Mouse (Mus musculus) testis, postnatal 10 days (tissue): ENCODE data around the gene Snta1.

Experiments used
- DNase-seq: peaks from one replicate; pipeline ENCODE4 v3.0.0; 2021; ENCODE audit warnings: low spot score

Snta1 gene

GRCm38 (mm10) chr2:154420942-154421731 lies 13.2 kb upstream of the Snta1 start:
- DNase-seq: no peak

- no peak for DNase-seq
These were observed 12.0 kb upstream of the Snta1 start for GRCm38 (mm10) chr2:154419631-154420515.

- no peak for DNase-seq
These were observed 10.1 kb upstream of the Snta1 start for GRCm38 (mm10) chr2:154418001-154418400.

GRCm38 (mm10) chr2:154417107-154417506 lies 9.2 kb upstream of the Snta1 start:
- peak; percentile 94 for DNase-seq

- no peak for DNase-seq
These were observed 4.2 kb upstream of the Snta1 start for GRCm38 (mm10) chr2:154412018-154412666.

GRCm38 (mm10) chr2:154410355-154410754 lies 2.5 kb upstream of the Snta1 start:
- no peak for DNase-seq

GRCm38 (mm10) chr2:154407063-154407642 lies 746 bp downstream of the Snta1 start:
- peak; percentile 47 for DNase-seq

- no peak for DNase-seq
These were observed 2.4 kb downstream of the Snta1 start for GRCm38 (mm10) chr2:154405447-154405994.

- DNase-seq: peak; percentile 48
These were observed 5.1 kb downstream of the Snta1 start for GRCm38 (mm10) chr2:154402811-154403210.

- no peak for DNase-seq
These were observed 5.9 kb downstream of the Snta1 start for GRCm38 (mm10) chr2:154401976-154402375.

- no peak for DNase-seq
These were observed 8.6 kb downstream of the Snta1 start for GRCm38 (mm10) chr2:154399325-154399724.

- no peak for DNase-seq
These were observed 9.6 kb downstream of the Snta1 start for GRCm38 (mm10) chr2:154398267-154398666.

GRCm38 (mm10) chr2:154396529-154396928 lies 11.4 kb downstream of the Snta1 start:
- no peak for DNase-seq

GRCm38 (mm10) chr2:154394602-154395001 lies 13.3 kb downstream of the Snta1 start:
- DNase-seq: no peak

GRCm38 (mm10) chr2:154390180-154390964 lies 17.5 kb downstream of the Snta1 start:
- DNase-seq: peak; percentile 88

GRCm38 (mm10) chr2:154379103-154379502 lies 28.8 kb downstream of the Snta1 start:
- DNase-seq: no peak

GRCm38 (mm10) chr2:154374807-154375601 lies 32.9 kb downstream of the Snta1 start:
- no peak for DNase-seq

- peak; percentile 83 for DNase-seq
These were observed 33.8 kb downstream of the Snta1 start for GRCm38 (mm10) chr2:154373961-154374632.

GRCm38 (mm10) chr2:154372842-154373500 lies 34.9 kb downstream of the Snta1 start, which contains the start of gene Cdk5rap1:
Gene Cdk5rap1 (minus strand): TSS chr2:154373010.
- DNase-seq: no peak
